Mouse (Mus musculus): ENCODE data around the gene Dner.
A peak's percentile ranks its signal among the peaks of the same experiment; 100 is the strongest.
"Not testable (repeated sequence)": the region's sequence is repeated elsewhere in the genome, so short reads cannot be mapped to it uniquely, and the experiment has no call there.

The Dner gene

DNA sequence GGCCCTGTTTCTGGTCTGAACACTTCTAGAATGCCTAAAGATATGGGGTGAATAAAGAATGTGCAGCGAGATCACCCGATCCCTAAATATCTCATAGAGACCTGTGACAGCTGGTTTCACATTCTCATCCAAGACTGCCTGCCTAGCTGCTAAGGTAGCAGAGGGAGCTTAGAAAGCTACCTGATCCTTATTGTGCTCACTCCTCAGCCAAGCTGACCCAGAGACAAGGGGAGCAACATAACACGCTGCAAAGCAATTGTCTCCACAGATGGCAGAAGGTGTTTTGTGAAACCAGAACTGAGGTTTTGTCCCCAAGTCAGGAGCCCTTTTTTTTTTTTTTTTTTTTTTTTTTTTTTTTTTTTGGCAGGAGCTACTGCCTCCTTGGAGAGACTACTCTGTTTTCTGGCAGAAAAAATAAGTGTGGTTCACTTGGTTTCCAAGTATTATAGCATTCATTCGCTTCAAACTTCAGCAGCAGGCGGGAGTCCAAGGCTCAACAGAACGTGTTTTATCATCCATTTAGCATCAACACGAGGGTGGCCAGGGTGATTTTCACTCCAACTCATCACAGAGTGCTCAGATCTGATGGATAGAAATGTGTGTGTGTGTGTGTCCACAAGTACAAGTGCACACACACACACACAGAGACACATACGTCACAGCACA, 309.4 kb downstream of the Dner start:
- no peak for DNase-seq

DNA sequence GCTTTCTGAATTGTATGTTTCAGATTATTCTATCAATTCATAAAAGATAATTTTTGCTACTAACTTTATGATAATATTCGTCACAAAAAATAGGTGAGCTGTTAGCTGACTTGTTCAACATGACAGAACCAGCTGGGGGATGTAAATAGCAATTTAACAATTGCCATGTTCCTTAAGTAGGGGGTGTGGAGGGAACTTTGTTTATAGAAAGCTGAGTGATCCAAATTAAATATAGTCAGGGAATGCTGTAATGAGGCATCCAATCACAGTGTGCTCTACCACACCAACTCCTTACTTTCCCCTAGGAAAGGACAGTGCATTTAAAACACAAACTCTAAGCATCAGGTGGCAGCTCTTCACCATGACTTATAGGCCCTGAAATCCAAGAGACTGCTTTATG, 313.3 kb downstream of the Dner start:
- no peak for DNase-seq

DNA sequence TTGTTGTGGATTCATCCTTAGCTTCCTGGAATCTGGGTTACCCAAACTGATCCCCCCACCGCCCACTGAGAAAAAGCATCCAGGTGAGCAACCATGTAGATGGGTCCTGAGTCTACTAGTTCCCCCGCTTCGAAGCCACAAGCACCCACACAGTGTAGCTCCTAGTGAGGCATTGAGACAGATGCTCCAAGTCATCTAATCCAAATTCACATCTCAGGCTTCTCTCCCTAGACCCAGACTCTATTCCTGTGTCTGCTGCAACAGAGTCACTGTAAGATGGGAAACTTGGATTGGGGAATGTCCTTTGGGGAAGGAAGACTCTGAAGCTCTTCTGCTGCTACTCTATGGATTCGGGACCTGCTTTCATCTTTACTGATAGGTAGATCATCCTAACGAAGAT, 314.0 kb downstream of the Dner start:
- DNase-seq = no peak

DNA sequence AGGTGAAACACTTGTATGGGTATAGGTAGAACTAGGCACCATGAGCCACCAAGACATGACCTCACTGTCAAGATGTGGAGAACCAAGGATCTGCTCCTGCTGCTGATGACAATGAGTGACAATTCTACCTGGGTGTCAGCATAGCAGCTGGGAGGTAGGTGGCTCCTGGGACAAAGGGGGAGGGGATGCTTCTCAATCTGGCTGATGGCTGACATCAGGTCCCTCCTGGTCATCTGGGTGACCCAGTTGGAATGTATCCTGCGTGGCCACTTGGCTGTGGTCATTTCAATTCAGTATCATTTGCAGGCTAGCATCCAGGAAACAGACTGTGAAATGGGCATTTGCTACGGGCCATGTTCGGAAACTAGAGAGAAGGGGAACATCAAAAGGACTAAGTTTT, 315.1 kb downstream of the Dner start:
- no peak for DNase-seq

DNA sequence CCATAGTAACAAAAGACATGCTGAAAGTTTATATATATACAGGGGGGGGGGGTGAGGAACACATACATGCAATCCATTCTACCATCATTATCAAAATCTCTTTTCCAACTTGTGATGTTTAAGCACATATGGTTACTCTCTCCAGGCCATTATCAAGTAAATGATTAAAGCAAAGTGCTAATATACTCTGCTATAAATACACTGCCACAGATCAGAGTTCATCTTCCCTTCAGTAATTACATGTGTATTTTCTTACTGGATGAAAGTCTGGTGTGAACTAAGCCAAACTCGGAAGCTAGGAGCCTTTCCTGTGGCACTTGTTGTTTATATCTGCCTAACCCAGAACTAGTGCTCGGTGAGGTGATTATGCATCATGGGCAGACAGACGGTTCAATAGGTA, 328.3 kb downstream of the Dner start:
- DNase-seq = no peak

DNA sequence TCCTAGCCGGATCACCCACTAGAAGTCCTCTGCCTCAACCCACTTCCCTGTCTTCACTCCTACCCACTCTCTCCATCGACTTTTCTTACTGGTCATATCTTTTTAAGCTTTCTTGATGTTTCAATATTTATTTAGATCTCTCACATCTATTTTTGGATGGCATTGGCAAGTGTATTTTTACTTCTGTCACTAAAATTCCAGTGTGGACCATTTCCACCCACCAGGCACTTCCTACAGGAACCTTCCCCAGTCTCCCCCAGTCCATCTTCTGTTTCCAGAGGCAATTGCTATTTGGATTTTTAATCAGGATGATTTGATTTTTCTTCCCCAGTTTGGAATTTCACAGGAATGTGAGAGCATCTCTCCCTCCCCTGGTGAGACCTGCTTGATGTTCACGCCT, 329.5 kb downstream of the Dner start:
- DNase-seq = no peak

DNA sequence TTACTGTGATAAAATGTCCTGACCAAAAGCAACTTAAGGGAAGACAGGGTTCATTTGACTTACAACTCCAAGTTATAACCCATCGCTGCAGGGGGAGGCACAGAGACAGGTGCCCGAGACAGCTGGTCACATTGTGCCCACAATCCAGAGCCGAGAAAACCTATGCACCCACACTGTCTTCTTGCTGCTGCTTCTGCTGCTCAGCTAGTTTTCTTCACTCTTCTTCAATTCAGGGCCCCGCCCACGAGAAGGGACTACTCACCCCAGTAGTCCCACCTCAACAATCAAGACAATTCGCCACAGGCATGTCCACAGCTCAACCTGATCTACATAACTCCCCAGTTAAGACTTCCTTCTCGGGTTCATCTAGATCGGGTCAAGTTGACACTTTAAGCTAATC, 332.1 kb downstream of the Dner start, which contains the start of gene Pid1:
Gene Pid1, minus strand, starts transcription at position 214 of the 400 bp plus-strand sequence.
- DNase-seq = no peak

DNA sequence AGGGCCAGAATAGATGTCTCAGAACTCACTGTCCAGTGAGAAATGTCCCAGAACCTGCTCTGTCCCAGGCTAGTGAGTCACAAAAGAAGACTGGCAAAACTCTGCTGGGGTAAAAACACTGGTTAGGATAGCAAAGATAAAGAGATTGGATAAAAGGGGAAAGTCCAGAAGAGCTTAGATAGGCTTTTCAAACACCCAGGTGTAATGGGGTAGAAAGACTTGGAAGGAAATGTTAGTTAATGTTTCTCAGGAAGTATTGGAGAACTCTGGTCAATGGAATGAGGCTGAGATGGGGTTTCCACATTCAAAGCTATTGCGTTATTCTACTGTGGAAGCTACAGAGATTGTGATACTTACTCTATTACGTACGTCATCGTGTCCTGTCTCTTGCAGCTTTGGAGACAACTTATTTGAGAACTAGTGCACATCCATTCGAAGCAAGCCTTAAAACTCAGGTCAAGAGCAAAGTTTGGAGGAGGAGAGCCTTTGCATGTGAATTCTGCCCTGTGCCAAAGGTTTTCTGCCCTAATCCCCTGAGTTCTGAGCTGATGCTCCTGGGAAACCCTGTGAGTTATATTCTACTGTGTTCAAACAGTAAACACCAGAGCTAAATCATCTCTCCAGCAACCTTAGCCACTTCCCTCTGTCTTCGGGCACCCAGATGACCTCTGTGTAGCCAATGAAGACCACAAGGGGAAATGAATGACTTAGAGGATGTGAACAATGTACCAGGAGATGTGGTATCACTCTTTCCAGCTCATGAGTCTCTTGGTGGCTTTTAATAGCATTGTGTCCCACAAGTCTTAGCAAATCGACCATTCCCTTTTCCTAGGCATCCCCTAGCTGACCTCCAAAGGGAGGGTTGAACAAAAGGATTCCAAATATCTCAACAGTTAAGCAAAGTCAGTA, 333.1 kb downstream of the Dner start:
- DNase-seq = no peak

DNA sequence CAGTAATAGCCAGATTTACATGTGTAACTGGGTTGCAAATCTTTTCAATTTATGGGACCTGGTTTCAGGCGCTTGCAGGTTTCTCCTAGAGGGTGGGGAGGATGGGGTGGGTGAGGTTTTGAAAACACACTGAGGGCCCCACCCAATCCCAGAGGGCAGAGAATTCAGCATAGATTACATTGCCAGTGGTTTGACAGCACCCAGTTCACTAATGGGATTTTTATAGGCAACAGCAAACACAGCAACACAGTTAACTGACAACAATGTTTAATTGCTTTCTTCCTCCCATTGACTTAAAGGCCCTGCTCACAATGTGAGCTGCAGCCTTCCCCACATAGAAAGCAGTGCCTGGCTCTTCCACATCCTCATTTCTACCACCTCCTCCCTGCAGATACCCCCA, 333.8 kb downstream of the Dner start:
- no peak for DNase-seq

DNA sequence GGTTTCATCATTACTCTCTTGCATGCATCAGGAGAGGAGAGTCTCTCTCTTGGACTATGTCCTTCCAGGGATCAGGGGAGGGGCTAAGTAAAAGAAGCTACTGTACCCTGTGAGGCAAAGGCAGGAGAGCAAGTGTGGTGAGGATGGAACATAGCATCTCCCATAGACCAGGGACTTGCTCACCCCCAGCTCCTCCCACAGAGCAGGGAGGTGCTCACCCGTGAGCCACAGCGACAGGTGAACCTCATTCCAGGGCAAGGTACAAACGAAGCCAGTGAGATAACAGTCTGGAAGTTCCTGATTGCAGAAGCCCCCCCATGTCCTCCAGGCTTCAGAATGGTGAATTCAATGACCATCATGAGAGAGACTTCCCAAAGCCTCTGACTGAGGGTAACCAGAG, 334.6 kb downstream of the Dner start:
- DNase-seq = no peak

DNA sequence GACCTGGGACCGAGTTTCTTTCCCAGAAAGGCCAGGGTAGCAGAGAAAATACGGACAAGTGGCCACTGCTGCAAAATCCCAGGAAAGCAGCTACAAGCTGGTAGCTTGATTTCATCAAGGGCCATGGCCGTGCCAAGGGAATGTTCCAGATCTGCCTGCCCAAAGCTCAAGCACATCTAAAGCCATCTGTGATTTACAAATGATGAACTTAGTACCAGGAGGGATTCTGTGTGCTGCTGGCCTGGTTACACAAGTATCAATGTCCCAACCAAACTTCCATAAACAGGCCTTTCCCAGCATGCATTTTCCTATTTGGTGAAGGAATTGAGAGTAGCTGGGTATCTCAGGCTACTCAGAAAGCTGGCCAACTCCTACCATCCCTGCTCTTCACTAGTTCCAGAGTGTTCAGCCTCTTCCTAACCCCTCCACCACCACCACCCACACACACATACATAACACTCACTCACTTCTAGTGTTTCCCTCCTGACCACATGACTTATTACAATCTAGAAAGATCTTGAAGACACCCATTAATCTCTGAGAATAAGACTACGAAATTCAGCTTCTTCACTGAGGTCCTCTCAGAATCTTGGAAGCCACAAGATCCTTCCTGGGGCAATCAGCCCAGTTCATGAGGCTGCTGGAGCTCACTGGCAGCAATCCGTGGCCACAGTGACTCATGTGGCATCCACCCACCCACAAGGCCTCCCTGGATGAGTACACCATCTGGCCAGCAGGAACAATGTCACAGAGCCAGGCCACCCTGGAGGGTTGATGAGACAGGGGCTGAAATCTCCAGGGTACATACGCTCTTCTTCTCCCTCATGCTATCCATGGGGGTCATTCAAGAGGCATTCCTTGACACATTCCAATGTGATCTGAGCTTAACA, 336.2 kb downstream of the Dner start:
- DNase-seq = peak; percentile 69

DNA sequence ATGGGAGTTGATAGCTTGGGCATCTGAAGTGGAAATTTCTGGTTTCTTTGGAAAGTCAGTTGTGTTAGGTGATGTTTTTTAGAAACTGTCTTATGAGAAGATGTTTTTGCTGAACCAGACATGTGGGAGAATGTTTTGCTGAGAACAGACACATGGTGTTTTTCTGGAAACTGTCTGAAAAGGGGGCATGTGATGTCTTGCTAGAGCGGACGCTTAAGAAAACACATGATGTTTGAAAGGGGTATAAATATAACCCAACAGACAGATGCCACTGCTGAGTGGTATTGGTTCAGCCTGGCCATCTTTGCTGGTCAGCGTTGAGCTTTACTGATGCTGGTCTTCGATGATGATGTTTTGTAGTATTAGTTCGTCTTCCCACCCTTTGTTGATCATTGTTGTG, 338.8 kb downstream of the Dner start:
- no peak for DNase-seq

DNA sequence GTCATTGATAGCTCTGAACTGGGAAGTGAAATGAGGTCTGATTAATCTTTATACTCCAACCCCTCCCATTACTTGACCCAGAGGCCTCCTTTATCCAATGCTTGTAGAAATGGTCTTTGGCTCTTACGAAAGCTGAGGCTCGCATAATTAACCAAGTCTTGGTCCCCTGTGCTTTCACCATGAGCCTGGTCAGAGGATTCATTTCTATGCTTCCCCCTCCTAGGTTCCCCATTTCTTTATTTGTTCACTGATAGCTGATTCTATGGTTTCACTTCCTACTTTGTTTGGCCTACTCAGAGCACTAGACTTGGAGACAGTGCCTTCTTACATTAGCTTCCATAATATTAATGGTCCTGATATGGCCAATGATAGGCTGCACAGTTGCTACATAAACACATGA, 345.8 kb downstream of the Dner start:
- no peak for DNase-seq

DNA sequence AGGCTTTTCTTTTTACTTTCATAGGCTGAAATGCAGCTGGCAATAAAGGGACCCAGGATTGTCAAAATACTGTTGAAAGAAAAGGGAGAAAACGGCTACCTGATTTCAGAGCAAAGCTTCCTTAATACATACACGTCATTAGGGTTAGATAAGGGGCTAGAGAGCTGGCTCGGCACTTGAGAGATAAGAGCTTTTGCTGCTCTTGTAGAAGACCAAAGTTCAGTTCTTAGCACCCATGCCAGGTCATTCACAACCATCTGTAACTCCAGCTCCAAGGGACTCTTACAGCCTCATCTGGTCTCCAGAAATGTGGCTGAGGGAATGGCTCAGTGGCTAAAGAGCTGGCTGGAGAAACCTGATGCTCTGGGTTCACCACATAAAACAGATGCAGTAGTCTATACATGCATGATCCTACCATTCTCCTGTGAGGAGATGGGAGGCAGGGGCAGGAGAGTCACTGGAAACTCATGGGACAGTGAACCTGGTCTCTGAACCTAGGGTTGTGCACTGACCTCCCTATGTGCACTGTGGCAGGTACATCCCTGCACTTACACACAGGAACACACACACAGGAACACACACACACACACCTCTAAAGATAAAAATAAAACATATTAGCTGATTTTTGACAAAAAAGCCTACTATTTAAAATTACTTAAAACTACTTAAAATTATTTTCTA, 348.1 kb downstream of the Dner start:
- DNase-seq = no peak

DNA sequence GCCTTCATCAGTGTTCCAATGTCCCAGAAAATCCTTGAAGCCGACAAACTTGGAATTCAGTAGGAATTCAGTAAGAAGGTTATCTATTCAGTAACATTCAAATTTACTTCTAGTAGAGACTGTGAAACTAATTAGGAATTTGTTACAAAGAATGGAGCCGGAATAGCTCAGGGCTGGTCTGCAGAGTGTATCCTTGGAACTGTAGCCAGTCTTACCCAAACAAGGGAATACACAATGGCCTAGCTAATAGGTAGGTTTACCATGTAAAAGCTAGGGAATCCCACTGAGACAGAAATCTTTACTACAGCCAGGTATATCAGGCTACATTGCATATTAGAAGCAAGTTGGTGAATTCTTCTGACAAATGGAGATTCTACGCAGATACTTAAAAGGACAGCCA, 363.2 kb downstream of the Dner start:
- not testable (repeated sequence) for DNase-seq

DNA sequence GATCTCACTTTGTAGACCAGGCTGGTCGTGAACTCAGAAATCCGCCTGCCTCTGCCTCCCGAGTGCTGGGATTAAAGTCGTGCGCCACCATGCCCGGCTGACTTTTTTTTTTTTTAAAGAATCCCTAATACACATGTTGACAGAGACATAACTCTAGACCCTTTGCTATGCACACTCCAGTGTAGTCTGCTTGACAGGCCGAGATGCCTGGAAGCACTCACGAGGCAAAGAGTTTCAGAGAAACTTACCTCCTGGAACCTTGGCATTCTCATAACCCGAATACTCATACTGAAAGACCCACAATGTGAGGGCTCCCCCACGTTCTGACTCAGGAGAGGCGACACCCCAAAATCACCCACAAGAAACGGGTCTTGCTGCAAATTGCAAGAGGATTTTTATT, 364.2 kb downstream of the Dner start:
- not testable (repeated sequence) for DNase-seq

DNA sequence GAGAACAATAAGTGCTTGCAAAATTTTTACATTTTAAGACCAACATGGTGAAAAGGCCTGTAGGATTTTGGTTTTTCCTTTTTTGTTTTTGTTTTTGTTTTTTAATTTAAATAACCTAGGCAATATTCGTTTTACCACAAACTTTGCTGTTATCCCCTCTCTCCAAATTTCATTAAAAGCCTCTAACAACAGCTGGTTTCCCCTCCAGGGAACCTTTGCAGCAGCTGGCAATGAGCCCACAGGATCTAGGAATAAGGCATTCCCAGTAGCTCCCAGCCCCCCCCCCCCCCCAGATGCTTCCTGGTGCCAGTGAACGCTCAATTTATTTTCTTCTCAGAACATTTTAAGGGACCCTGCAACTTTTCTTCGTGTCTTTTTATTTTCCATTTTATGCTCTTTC, 370.7 kb downstream of the Dner start:
- DNase-seq = no peak

DNA sequence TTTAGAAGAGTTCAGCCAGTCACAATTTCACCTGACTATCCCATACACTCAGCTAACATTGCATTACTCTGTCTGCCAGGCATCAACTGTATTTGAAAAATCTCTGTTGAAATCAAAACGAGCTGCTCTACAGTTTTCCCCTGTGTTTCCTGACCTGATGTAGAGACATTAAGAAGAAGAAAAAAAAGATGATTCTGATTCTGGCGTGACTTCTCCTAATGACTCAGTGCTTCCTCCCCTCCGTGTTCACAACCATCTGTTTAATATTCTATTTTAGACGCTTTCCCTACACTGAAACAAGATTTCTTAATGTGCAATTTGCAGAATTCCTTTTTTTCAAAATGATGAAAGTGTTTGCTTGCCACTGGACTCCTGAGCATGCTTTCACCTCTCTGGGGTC, 374.7 kb downstream of the Dner start:
- peak; percentile 45 for DNase-seq

Measured in cerebellum, adult 9-10 months (tissue).